Mouse (Mus musculus) right cerebral cortex, postnatal 14 days (tissue): ENCODE data around the gene Acly.

Source experiments
- DNase-seq: peaks from one replicate; pipeline ENCODE4 v3.0.0; 2022

Gene Acly

DNA sequence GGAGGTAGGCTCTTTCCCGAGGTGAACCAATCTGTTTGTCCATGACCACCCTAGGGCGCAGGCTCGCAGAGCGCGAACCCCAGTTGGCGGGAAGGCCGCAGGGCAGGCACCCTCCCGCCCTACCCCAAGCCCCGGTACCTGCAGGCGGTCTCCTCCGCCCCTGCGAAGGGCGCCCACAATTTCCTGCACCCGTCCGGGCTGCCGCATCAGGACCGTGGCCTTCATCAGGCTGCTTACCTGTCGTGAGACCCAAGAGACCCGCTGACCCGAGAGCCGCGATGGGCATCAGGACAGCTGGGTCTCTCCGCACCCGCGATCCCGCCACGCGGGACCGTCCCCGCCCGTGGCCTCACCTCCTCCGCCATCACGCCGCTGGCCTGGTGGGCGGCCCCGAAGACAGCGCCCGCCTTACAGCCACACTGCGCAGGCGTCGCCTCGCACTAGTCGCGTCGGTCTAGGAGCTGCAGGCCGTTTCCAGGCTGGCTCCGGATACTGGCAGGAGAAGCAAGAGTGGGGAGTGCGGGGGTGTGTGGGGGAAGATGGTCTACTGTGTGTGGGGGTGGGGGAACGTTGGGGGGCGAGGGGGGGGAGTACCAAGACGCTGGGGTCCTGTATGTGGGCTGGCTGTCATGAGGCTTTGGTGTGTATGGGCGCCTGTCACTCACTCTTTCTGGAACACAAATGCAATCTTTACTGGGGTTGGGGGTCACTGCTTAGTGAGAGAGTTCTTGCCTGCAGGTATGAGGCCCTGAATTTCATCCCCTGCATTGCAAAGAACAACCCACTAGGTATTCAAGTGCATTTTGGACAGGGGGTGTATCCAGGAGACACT lies 86.9 kb downstream of the Acly start:
- DNase-seq: peak; percentile 81

DNA sequence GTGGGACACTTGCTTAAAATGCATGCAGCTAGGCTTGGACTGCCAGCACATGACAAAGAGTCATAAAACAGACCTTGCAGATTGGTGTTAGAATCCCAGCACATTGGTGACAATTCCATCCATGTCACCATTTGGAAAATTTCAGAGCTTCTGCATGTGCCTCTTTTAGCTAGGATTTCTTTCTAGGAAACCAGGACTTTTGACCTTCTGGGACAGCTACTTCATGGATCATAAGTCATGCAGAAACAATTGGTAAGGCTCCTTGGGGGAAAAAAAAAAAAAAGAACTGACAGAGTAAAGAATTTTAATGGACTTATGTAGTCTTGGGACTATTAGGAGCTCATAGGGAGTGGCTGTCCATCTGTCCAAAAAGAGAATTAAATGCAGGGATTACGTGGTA lies 89.9 kb downstream of the Acly start:
- DNase-seq: no peak

DNA sequence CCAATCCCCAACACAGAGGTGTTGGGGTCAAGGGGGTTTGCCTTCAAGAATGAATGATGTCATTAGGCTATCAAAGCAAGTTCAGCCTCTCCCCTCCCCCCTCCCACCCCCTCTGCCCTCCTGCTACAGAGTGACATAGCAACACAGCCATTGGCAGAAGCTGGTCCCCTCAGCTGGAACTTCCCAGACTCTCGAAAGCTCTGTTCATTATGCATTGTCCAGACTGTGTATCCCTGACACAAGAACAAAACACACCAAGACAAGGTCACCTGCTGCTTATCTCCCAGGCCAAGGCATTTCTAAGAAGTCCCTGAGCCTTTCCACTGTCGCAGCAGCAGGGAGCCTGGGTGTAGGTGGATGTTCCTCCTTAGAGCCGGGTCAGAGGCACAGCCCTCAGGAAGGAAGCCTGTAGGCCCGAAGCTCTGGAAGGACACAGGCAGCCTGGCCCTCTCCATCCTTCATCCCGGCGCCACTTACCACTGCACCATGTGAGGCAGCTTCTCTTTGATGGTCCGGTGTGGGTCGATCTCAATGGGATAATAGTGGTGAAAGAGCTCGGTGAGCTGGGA lies 92.0 kb downstream of the Acly start:
- DNase-seq: no peak

DNA sequence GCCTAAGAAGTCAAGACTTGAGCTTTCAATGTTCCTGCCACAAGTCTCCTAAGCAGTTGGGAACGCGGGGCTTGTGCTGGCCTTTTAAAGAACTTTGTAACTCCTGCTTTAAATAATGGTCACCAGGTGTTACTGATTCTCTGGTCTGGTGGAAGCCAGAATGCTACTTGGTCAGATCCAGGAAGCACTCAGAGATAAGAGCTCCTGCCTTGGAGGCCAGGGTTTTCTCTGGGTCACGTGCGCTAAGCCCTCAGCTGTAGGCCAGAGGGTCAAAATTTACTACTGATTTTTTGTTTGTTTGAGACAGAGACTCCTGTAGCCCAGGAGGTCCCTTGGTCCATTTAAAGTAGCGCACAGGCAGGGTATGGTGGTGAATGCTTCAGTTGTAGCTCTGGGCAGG lies 95.8 kb downstream of the Acly start:
- no peak for DNase-seq

DNA sequence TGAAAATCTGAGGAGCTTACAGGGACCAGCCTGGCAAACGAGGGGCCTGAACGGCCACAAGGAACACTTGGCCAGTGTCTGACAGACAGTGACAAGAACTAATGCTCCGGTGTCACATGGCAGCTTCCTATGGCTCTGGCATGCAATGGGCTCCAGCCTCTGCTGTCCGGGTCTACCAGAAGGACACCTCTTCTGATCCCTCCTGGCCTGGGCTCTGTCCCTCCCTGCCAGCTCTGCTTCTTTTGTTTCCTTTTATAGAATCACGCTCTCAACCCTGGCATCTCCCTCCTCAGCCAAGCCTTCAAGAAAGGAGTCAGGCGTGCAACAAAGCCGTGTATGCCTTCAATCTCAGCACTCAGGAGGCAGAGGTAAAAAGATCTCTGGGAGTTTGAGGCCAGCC lies 97.7 kb downstream of the Acly start:
- no peak for DNase-seq

DNA sequence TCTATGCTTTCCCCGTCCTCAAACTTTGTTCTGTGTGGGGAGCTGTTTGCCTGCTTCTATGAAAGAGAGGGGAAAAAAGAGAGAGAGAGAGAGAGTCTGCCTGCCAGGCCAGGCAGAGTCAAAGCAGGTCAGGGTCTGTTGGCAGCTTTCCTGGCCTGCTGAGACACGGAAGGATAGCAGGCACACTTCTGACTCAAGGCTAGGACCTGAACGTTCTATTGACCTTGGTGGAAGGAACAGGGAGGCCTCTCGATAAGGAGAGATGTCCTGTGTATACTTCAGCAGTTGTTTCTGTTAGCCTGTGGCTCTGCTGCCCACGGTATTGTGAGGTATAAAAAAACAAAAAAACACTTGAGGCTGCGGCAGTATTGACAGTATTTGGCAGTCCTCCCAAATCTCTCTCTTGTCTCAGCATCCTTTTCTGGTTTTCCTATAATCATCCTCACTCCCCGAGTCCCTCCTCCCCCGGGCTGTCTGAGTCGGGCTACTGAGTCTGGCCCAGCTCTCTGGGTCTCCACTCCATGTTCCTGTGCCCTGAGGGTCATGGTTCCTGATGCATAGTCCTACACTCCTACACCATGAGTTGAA lies 99.1 kb downstream of the Acly start:
- DNase-seq: no peak

DNA sequence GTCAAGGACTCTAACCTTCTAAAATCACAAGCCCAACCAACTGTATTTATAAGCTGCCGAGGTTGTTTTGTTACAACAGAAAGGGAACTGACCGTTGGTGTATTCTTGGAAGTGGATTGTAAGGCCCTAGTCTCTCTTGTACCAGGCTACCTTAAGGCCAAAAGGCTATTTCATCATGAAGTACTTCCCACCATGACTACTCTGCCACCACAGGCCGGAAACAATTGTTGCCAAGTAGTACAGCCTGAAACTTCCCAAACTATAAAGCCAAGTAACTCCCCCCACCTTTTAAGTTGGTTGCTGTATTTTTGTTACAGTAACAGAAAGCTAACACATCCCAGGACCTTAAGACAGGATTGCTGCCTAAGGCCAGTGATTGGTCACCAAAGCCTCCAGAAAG lies 101.0 kb downstream of the Acly start:
- DNase-seq: no peak
